Mouse (Mus musculus) spleen, postnatal 36 days (tissue): Measurements from ENCODE around the gene Uhrf2.
"Not testable (repeated sequence)": the region's sequence is repeated elsewhere in the genome, so short reads cannot be mapped to it uniquely, and the experiment has no call there.

ENCODE experiments used
- DNase-seq, 2 experiments: peaks; one replicate each; pipeline ENCODE4 v3.0.0; 2022; ENCODE audit warnings: low spot score in 2 of 2, mixed read lengths in 1 of 2

Uhrf2 gene

GRCm38 (mm10) chr19:30029894-30030635 lies at the start of gene Uhrf2:
Uhrf2 (plus strand) TSS chr19:30030513.
- DNase-seq: peak; percentile 96 to 97

- no peak for DNase-seq
These were observed 45.9 kb upstream of the Uhrf2 start for GRCm38 (mm10) chr19:29984208-29985005.

DNA sequence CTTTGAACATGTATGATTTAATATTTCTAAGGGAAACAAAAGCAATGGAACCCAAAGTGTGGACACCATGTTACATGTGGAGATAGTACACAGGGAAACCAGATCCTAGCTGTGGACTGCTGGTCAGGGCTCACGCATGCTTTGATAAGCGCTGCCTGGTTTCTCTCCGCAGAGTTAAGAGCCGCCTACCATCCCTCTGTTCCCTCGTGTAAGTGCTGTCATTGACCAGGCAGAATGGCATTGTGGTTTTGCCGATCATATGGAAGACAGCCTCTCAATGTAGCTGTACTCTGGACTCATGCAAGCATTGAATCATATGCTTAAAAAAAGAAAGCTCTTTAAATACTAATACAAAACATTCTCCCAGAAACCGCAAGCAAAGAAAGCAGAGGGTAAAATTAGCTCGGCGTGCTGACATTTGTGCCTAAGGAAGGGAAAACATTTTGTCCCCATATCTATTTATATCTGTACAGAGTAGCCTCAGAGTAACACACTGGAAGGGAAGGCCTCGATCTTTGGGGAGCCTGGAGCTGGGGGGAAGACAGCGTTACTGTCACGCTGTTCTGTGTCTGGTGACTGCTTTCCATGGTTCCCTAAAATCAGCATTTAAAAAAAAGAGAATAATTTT lies 43.7 kb upstream of the Uhrf2 start:
- DNase-seq: no peak

- no peak for DNase-seq
These were observed 29.6 kb upstream of the Uhrf2 start for GRCm38 (mm10) chr19:30000406-30001365.

- no peak for DNase-seq
These were observed 28.8 kb upstream of the Uhrf2 start for GRCm38 (mm10) chr19:30001550-30001949.

DNA sequence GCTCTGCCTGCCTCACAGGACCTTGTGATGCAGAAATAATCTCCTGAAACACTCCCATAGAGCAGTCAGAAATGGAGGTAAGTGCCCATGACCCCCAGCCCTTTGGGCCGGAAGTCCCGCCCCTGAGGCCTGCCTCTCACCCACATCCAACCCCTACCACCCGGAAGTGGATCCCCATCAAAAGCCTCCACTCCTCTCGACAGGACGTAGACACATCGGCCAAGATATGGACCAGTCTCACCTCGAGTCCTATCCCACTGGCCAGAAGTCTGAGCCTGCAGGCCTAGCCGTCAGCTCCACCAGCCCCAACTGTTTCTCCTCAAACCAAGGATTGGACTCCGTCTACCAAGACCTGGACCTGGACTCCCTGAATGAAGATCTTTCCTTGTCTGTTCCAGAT lies 26.7 kb upstream of the Uhrf2 start, which contains the start of gene Trpd52l3:
Gene Trpd52l3 (plus strand): TSS at position 170 of the 400 bp plus-strand sequence.
- DNase-seq: no peak

GRCm38 (mm10) chr19:30006371-30006770 lies 23.9 kb upstream of the Uhrf2 start:
- DNase-seq: no peak

GRCm38 (mm10) chr19:30010520-30011296 lies 19.6 kb upstream of the Uhrf2 start:
- no peak for DNase-seq

DNA sequence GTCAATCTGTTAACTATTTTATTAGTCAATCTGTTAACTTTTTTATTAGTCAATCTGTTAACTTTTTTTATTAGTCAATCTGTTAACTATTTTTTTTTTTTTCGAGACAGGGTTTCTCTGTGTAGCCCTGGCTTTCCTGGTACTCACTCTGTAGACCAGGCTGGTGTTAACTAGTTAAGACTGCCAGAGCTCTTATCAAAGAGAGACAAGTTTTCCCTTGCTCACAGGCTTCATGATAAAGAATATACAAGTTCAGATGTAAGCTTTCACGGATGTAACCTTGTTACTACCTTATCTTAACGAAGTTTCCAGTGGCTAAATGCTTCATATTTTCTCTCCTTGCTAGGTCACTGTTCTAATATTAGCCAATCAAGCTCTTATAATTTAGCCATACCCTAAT lies 16.0 kb upstream of the Uhrf2 start:
- DNase-seq: no peak

- no peak for DNase-seq
These were observed 14.2 kb upstream of the Uhrf2 start for GRCm38 (mm10) chr19:30016156-30016555.

- DNase-seq: not testable (repeated sequence)
These were observed 6.9 kb upstream of the Uhrf2 start for GRCm38 (mm10) chr19:30023419-30023818.

DNA sequence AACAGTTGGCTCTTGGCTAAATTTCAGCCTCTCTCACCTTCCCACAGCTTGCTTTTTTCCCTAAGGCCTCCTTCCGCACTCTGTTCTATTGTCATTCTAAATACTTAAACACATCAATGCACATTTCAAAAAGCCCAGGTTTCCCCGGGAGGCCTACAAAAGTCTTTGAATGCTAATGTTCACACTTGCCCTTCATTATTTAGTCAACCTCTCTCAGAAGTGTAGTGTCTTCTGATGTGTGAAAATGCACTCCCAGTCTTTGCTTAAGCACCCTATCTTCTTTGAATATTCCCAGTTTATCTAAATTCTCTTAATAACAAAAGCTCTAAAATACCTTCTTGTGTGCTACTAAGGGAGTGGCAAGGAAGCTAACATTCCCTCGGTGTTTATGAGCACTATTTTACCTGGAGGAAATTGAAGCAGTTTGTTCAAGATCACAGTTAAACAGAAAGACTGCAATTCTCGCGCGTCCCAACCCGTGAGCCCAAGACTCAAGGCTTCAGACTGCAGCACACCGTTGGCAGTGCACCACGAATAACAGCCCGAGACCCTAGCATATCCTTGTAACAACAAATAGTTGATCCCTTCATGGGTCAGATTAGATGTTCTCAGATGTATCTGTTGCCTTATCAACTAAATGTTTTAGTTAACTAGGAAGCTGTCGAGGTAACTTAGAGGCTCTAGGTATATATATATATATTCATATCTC lies 1.2 kb upstream of the Uhrf2 start:
- DNase-seq: no peak

GRCm38 (mm10) chr19:30030636-30031467 lies 539 bp downstream of the Uhrf2 start:
- DNase-seq: no peak

GRCm38 (mm10) chr19:30031468-30031931 lies 1.2 kb downstream of the Uhrf2 start:
- no peak for DNase-seq

DNA sequence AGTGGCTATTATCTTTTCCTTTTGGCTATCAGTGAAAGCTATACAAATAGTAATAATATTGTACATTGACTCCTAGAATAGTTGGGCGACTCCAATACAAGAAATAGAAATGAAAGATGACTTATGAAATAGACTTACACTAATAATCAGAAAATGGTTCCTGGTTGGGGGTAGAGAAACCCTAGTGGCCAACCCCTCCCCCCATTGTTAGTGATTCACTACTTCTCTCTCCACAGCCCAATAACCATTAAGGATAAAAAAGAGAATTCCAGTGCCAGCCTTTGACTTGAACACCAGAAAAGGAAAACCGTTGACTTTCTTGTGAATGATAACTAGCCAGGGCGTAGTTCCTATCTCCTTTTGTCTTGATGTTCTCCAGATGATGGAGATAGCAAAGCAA lies 1.9 kb downstream of the Uhrf2 start:
- no peak for DNase-seq

DNA sequence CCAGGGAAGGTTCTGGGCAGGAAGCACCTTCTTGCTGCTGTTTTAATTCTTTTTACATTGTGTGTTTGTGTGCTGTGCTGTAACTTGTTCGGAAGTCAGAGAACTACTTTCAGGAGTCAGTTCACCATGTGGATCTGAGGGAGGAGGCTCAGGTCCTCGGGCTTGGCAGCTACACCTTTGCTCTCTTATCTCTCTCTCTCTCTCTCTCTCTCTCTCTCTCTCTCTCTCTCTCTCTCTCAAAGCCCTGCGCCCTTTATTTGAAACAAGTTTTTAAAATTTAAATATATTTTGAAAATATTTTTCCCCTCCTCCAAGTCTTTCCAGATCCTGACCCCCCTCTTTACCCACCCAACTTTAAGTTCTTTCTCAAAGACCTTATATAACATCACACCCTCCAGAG lies 5.0 kb downstream of the Uhrf2 start:
- DNase-seq: no peak

DNA sequence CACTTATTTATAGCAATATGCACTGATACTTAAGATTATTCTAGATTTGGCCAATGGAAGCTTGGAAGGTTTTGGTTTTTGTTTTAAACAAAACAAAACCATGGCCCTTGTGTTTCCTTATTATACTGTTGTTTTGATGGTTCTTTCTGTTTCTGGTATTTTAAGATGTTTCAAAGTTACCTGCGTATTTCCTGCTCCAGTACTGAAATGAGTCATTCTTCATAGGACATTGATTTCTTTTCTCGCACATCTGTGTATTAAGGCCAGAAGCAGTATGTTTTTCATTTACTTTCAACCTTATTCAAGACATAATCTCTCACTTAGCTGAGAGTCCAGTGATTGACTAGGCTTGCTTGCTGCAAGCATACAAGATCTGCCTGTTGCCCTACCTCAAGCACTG lies 13.4 kb downstream of the Uhrf2 start:
- DNase-seq: no peak

GRCm38 (mm10) chr19:30044630-30045029 lies 14.3 kb downstream of the Uhrf2 start:
- no peak for DNase-seq

GRCm38 (mm10) chr19:30045857-30046256 lies 15.5 kb downstream of the Uhrf2 start:
- DNase-seq: peak in 1 of 2 experiments; percentile 28
